Mouse (Mus musculus) limb, embryonic 15.5 days (tissue): Measurements from ENCODE around the gene Bmper. TPM values are rescaled to one million over a fixed set of nuclear protein-coding genes. Genes with fewer than 3 reads are reported as not detected.

Experiments
- ATAC-seq: fragments of 200-750 bp; cut with Nextera tagmentation; 2 replicates; pipeline ENCODE4 v1.8.0; 2017; ENCODE audit warnings: low read depth, moderate TSS enrichment; ENCODE audit not compliant: insufficient number of reproducible peaks, low FRiP score, low TSS enrichment
- H3K27ac ChIP-seq: fragments of 300-500 bp; sonication (generic); 2 replicates; pipeline ENCODE4 v1.5.1; 2015; ENCODE audit warnings: moderate library complexity, mild to moderate bottlenecking, inconsistent platforms
- H3K27me3 ChIP-seq: fragments of 300-500 bp; sonication (generic); 2 replicates; pipeline ENCODE4 v1.6.1; 2015; ENCODE audit warnings: inconsistent platforms
- H3K36me3 ChIP-seq: fragments of 300-500 bp; sonication (generic); 2 replicates; pipeline ENCODE4 v1.6.1; 2015; ENCODE audit warnings: inconsistent platforms
- H3K4me1 ChIP-seq: fragments of 300-500 bp; sonication (generic); 2 replicates; pipeline ENCODE4 v1.6.1; 2015; ENCODE audit warnings: inconsistent platforms
- H3K4me2 ChIP-seq: fragments of 300-500 bp; sonication (generic); 2 replicates; pipeline ENCODE4 v1.6.1; 2015; ENCODE audit warnings: mild to moderate bottlenecking, inconsistent platforms
- H3K4me3 ChIP-seq: fragments of 300-500 bp; sonication (generic); 2 replicates; pipeline ENCODE4 v1.5.1; 2015; ENCODE audit warnings: mild to moderate bottlenecking, inconsistent platforms
- H3K9ac ChIP-seq: fragments of 300-500 bp; sonication (generic); 2 replicates; pipeline ENCODE4 v1.6.1; 2015; ENCODE audit warnings: inconsistent platforms
- H3K9me3 ChIP-seq: fragments of 300-500 bp; sonication (generic); 2 replicates; pipeline ENCODE4 v1.6.1; 2016; ENCODE audit warnings: inconsistent platforms
- WGBS: fragments of 180-500 bp; shearing (Covaris S2); methylation state at CpG from one replicate; pipeline ENCODE4 v1.1.7; 2015; 5-methylcytosine and 5-hydroxymethylcytosine counted together
- polyA plus RNA-seq: library from polyadenylated mRNA; unstranded; fragments of >200 nt; fragmentation: Nextera tagmentation; extraction: Ambion mirVana; gene quantifications from 2 replicates; pipeline ENCODE4 v1.2.1, GENCODE M21; 2015

Bmper gene
- polyA plus RNA-seq, 1 experiment from 2014 or later, result 14.8 TPM

DNA sequence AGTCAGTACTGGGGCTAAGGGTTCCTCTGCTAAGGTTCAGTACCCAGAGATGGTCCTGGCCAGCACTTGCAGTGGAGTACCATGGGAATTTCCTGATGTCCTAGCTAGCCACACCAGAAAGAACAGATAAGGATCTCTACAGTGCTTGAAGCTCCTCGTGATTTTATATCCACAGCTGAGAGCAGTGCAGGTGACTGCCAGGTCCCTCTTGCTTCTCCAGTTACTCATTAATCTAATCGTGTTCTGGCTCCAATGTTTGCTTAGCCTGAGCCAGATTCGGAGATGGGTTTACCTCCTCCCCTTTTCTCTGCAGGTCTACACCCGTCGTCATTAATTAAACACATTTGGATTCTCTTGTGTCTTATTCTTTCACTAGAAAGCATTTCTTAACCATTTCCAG lies 230.4 kb downstream of the Bmper start:
- H3K27me3 ChIP-seq, result no peaks in the 10 kb centered on the region
- no peak overlapping the region for H3K9ac ChIP-seq
- WGBS, result 34% methylated on average over 5 of the region's 5 CpGs
- H3K4me1 ChIP-seq, result no peaks in the 10 kb centered on the region
- H3K36me3 ChIP-seq, result no peaks in the 10 kb centered on the region
- no peak for ATAC-seq
- H3K27ac ChIP-seq, result no peak overlapping the region
- H3K9me3 ChIP-seq, result no peaks in the 10 kb centered on the region
- H3K4me3 ChIP-seq, result no peak overlapping the region
- no peak overlapping the region for H3K4me2 ChIP-seq

GRCm38 (mm10) chr9:23457186-23457585 lies 234.3 kb downstream of the Bmper start:
- H3K9ac ChIP-seq, result no peak overlapping the region
- H3K36me3 ChIP-seq, result no peaks in the 10 kb centered on the region
- H3K27me3 ChIP-seq, result no peaks in the 10 kb centered on the region
- WGBS, result 56% methylated on average over 3 of the region's 3 CpGs
- H3K9me3 ChIP-seq, result no peaks in the 10 kb centered on the region
- no peak overlapping the region for H3K4me3 ChIP-seq
- no peak for ATAC-seq
- no peak overlapping the region for H3K27ac ChIP-seq
- H3K4me2 ChIP-seq, result no peak overlapping the region
- 0 out of 2 replicates have a peak, but pooled peaks cover 5% of the 10 kb centered on the region for H3K4me1 ChIP-seq

GRCm38 (mm10) chr9:23460721-23461120 lies 237.8 kb downstream of the Bmper start:
- WGBS, result 36% methylated on average over 4 of the region's 4 CpGs
- Histone ChIP-seq H3K9ac (no peak overlapping the region), H3K36me3 (no peaks in the 10 kb centered on the region), H3K4me2 (no peak overlapping the region), H3K27me3 (no peaks in the 10 kb centered on the region), H3K9me3 (no peaks in the 10 kb centered on the region), H3K4me1 (0 out of 2 replicates have a peak, but pooled peaks cover 5% of the 10 kb centered on the region), H3K4me3 (no peak overlapping the region), H3K27ac (no peak overlapping the region)
- ATAC-seq, result 0 out of 2 replicates have a peak, but pooled peaks have one; percentile 55

DNA sequence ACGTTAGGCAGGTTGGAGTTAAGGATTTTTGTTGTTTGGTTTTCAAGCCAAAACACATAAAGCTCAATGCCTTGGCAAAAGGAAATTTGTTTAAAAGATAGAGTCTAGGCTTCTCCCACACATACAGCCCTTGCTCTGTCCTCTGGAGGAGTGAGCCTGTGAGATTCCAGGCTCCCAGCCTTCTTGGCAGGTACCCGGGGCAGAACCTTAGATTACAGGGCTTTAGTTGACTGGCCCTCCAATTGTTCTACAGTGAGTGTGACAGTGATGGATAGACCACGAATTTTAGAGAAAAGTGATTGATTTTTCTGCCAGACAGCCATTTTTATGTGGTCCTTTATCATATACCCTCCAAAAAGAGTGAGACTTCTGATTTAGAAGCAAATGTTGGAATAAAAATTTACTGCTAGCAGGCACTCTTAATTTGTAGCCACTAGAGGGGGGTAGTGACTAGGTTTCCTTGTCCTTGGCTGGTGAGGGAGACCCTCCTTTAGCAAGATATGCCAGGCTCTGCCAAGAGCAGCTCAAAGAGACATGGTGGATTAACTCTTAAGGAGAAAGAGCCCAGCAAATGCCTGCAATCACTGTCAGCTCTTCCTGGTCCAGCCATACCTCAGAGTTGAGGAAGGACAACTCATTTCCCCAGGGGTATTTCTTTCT lies 240.2 kb downstream of the Bmper start:
- 28% methylated on average over 3 of the region's 3 CpGs for WGBS
- H3K4me3 ChIP-seq, result no peak overlapping the region
- ATAC-seq, result no peak

DNA sequence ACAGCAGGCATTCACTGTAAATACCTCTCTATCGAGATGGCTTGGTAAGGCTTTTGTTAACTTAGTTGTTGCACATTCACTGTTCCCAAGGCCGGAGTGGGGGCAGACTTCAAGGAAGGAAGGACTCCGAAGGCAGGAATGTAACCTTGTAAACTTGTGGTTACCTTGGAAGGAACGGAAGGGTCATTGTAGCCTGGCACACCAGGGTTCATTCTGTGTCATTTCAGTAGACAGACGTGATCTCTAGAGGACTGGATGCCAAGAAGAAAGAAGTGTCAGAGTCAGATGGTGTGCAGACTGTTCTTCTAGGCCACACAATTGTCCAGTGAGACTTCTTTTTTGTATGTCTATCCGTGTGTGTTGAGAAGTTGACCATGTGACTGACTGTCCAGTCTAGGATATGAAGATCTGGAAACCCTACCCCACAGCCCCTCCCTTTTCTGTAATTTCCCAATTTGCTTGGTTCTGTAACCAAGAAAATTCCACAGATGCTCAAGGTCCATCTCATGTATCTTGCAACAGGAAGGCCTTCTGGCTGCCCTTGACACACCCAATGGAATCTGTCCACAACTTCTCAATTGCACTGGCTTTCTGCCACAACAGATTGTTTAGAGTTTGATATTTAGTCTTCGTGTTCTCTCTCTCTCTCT lies 242.2 kb downstream of the Bmper start:
- no peak overlapping the region for H3K4me3 ChIP-seq
- H3K27me3 ChIP-seq, result no peaks in the 10 kb centered on the region
- H3K4me2 ChIP-seq, result no peak overlapping the region
- H3K27ac ChIP-seq, result no peak overlapping the region
- ATAC-seq, result no peak
- no peaks in the 10 kb centered on the region for H3K36me3 ChIP-seq
- H3K9me3 ChIP-seq, result no peaks in the 10 kb centered on the region
- H3K4me1 ChIP-seq, result 0 out of 2 replicates have a peak, but pooled peaks cover 5% of the 10 kb centered on the region
- no peak overlapping the region for H3K9ac ChIP-seq
- 71% methylated on average over 7 of the region's 7 CpGs for WGBS

More for the DNA sequence above, 240.2 kb downstream of the Bmper start:
- Histone ChIP-seq H3K9me3 (no peaks in the 10 kb centered on the region), H3K27ac (no peak overlapping the region), H3K4me1 (0 out of 2 replicates have a peak, but pooled peaks cover 5% of the 10 kb centered on the region), H3K9ac (no peak overlapping the region), H3K27me3 (no peaks in the 10 kb centered on the region), H3K4me2 (no peak overlapping the region), H3K36me3 (no peaks in the 10 kb centered on the region)

DNA sequence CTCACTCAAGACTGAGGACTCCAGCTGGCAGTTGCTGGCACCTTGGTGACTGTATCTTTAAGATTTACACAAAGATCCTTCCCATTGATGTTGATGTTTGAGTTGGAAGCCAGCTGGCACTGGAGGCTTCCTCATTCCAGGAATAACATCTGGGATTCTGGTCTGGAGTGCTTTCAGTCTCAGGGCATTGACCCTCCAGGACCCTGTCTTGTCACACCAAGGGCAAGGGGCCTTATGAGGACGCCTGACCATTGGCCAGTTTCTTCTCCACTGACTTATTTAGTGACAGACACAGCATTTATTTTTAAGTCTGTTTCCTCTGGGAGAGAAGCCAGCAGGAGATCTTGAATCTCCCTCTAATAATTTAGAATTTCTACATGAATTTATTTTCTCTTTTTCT lies 247.0 kb downstream of the Bmper start:
- Histone ChIP-seq H3K27me3 (no peaks in the 10 kb centered on the region), H3K4me2 (no peak overlapping the region), H3K4me1 (no peaks in the 10 kb centered on the region), H3K9ac (no peak overlapping the region), H3K9me3 (no peaks in the 10 kb centered on the region), H3K27ac (no peak overlapping the region), H3K4me3 (no peak overlapping the region), H3K36me3 (no peaks in the 10 kb centered on the region)
- no peak for ATAC-seq
- WGBS, result 34% methylated on average over 1 of the region's 1 CpGs

GRCm38 (mm10) chr9:23485851-23486250 lies 263.0 kb downstream of the Bmper start:
- Histone ChIP-seq H3K4me3 (no peak overlapping the region), H3K27me3 (no peaks in the 10 kb centered on the region), H3K9ac (no peak overlapping the region), H3K9me3 (no peaks in the 10 kb centered on the region), H3K4me2 (no peak overlapping the region), H3K4me1 (no peaks in the 10 kb centered on the region), H3K36me3 (no peaks in the 10 kb centered on the region), H3K27ac (no peak overlapping the region)
- no peak for ATAC-seq
- WGBS, result 69% methylated on average over 4 of the region's 4 CpGs

DNA sequence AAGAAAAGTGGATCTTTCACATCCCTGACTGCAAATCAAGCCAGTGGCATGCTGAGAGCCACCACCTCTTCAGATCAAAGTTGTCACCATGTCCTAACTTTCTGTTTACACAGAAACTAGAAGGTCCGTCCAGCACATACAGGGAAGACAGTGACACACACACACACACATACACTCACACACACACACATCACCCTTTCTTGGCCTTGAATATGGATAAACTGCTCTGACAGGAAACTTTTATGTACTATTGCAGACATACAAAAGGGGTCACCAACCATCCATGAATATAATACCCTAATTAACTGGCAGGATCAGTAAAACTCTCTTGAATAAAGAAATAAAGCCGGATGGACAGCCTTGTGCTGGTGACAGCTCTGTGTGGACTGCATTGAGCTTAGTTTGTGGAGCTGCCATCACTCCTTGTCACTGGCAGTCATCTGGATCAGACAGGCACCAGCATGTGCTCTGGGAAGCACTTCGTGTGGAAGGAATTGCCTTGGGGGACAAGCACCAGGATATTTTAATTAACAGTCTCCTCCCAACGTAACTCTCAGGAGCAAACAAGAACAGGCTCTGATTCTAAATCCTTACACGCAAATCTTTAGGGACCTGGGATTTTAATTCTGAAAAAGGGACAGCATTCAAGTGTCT lies 264.0 kb downstream of the Bmper start:
- Histone ChIP-seq H3K36me3 (no peaks in the 10 kb centered on the region), H3K9me3 (no peaks in the 10 kb centered on the region), H3K4me1 (no peaks in the 10 kb centered on the region), H3K9ac (no peak overlapping the region), H3K4me3 (no peak overlapping the region), H3K27ac (no peak overlapping the region), H3K27me3 (no peaks in the 10 kb centered on the region), H3K4me2 (no peak overlapping the region)
- no peak for ATAC-seq
- WGBS, result 32% methylated on average over 5 of the region's 5 CpGs

DNA sequence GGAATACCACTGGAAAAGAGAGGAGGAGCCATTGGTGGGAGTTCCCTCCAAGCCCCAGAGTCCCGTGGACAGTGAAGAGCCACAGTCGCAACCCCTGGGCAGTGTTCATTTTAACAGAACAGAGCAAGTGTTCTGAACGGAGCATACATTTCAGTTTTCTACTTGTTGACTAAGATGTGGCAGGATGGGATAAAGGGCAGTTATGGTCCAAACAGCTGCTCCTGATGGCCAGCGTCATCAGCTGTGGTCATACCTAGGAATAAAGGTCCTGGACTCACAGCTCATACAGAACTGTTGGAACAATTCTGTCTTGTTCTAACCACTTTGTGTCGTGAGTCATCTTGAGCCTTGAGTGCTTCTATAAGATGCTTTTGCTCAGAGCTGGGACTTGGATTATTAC lies 265.4 kb downstream of the Bmper start:
- no peaks in the 10 kb centered on the region for H3K9me3 ChIP-seq
- 89% methylated on average over 5 of the region's 5 CpGs for WGBS
- no peak for ATAC-seq

DNA sequence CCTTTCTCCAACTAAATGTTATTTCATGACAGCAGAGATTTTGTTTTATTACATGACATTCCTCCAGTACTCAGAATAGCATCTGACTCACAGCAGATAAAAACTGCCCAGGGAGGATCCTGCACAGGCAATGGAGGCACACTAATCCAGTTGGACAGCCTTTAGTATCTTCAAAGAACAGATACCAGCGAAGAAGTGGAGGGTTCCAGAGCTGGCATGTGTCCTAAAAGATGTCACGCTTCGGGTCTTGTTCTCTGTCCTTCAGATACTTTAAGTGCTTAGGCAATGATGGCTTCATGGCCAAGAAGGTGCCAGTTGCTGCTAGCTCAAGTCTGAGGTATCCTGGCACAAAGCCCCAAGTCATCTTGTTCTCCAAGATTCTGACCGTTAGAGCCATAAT lies 272.5 kb downstream of the Bmper start:
- WGBS, result 67% methylated on average over 4 of the region's 4 CpGs

More for the DNA sequence above, 265.4 kb downstream of the Bmper start:
- H3K27ac ChIP-seq, result no peak overlapping the region
- H3K4me2 ChIP-seq, result no peak overlapping the region
- H3K27me3 ChIP-seq, result no peaks in the 10 kb centered on the region
- no peaks in the 10 kb centered on the region for H3K4me1 ChIP-seq
- H3K36me3 ChIP-seq, result no peaks in the 10 kb centered on the region
- no peak overlapping the region for H3K9ac ChIP-seq
- H3K4me3 ChIP-seq, result no peak overlapping the region

DNA sequence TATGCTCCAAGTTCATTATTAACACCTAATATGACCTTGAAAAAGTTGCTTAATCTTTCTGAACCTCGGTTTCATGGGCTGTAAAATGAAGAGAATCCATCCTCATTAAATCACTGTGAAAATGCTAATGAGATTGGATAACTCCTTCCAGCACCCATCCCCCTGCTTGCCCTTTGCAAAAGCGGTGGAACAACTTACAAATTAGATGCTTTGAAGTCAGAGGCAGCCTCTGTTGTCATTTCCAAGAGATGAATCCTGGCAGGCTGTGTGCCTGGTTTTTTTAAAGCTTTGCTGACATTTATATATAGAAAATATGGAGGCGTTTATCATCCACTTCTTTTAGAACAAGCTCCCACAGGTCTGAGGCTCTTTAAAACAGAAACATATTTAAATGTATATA lies 274.8 kb downstream of the Bmper start:
- H3K9ac ChIP-seq, result no peak overlapping the region
- H3K4me1 ChIP-seq, result no peaks in the 10 kb centered on the region
- no peaks in the 10 kb centered on the region for H3K27me3 ChIP-seq
- no peaks in the 10 kb centered on the region for H3K9me3 ChIP-seq
- no peak overlapping the region for H3K4me3 ChIP-seq
- no peaks in the 10 kb centered on the region for H3K36me3 ChIP-seq
- H3K4me2 ChIP-seq, result no peak overlapping the region
- H3K27ac ChIP-seq, result no peak overlapping the region
- no peak for ATAC-seq
- 18% methylated on average over 3 of the region's 3 CpGs for WGBS

More for the DNA sequence above, 272.5 kb downstream of the Bmper start:
- no peak for ATAC-seq
- no peaks in the 10 kb centered on the region for H3K27me3 ChIP-seq
- H3K4me3 ChIP-seq, result no peak overlapping the region
- H3K36me3 ChIP-seq, result no peaks in the 10 kb centered on the region
- H3K9ac ChIP-seq, result no peak overlapping the region
- H3K4me1 ChIP-seq, result no peaks in the 10 kb centered on the region
- no peaks in the 10 kb centered on the region for H3K9me3 ChIP-seq
- no peak overlapping the region for H3K27ac ChIP-seq
- no peak overlapping the region for H3K4me2 ChIP-seq

DNA sequence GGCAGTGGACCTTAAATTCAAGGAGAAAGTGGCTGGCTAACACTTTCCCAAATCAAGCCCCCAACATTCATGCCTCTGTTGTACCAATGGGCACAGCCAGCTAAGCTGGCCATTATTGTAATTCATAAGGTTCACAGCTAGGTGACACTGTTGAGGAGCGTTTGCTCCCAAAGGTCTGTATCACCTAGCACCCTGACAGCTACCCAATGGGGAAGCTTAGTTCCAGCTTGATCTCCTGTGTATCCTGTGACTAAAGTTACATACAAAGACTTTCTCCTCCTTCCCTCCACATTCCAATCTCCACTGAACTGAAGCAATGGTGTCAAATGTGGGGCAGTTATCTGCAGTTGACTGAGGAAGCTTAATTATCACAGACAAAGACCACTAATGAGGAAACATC lies 311.0 kb downstream of the Bmper start:
- H3K4me1 ChIP-seq, result no peaks in the 10 kb centered on the region
- no peak for ATAC-seq
- H3K4me2 ChIP-seq, result no peak overlapping the region
- no peaks in the 10 kb centered on the region for H3K9me3 ChIP-seq
- H3K27ac ChIP-seq, result no peak overlapping the region
- no peak overlapping the region for H3K4me3 ChIP-seq
- H3K9ac ChIP-seq, result no peak overlapping the region
- H3K27me3 ChIP-seq, result no peaks in the 10 kb centered on the region
- 26% methylated on average over 1 of the region's 1 CpGs for WGBS
- no peaks in the 10 kb centered on the region for H3K36me3 ChIP-seq
